Mouse (Mus musculus): Measurements from ENCODE around the gene Tle2. TPM values are rescaled to one million over a fixed set of nuclear protein-coding genes. Genes with fewer than 3 reads are reported as not detected.

Tle2 gene
- polyA plus RNA-seq, 1 experiment from 2014 or later: 27.7 TPM

DNA sequence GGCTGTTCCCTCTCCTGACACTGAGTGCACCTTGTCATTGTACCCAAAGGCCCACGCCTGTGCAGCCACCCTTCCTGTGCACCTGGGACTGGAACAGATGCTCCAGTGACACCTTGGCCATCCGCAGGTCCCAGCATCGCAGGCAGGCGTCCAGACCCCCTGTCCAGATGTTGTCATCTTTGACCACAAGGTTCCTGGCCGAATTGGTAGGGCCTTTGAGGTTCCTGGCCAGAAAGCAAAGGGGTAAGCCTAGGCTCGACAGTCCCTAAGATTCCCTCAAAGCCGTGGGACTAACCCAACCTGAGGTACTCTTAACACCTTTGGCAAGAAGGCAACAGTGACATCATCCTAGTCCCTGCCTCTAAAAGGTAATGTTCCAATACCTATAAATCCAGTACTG lies 18.3 kb downstream of the Tle2 start:
- Histone ChIP-seq H3K27me3 (peaks cover 87% of the 10 kb centered on the region), H3K4me3 (no peak overlapping the region), H3K9ac (no peak overlapping the region), H3K27ac (no peak overlapping the region), H3K36me3 (peaks cover 10% of the 10 kb centered on the region), H3K4me1 (replicated peaks) (peaks cover 28% of the 10 kb centered on the region), H3K4me2 (no peak overlapping the region), H3K9me3 (no peaks in the 10 kb centered on the region)
- 78% methylated on average over 7 of the region's 7 CpGs for WGBS
- no peak for ATAC-seq (ENCODE audit: low FRiP score)

DNA sequence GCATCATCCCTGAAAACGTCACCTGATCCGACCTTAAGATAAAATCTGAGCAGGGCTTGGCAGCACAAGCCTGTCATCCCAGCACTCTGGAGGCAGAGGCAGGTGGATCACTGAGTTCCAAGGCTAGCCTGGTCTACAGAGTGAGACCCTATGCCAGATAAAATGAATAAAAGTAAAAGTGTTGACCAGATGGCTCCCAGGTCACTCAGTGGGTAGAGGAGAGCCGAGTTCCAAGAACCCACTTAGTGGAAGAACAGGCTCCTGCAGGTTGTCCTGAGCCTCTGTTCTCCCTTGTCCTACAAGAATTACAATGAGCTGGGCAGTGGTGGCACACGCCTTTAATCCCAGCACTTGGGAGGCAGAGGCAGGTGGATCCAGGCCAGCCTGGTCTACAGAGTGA lies 18.9 kb downstream of the Tle2 start:
- 76% methylated on average over 4 of the region's 4 CpGs for WGBS
- no peak overlapping the region for H3K27ac ChIP-seq
- H3K27me3 ChIP-seq: peaks cover 87% of the 10 kb centered on the region
- H3K9me3 ChIP-seq: no peaks in the 10 kb centered on the region
- H3K4me3 ChIP-seq: no peak overlapping the region
- no peak overlapping the region for H3K4me2 ChIP-seq
- H3K36me3 ChIP-seq: peaks cover 5% of the 10 kb centered on the region
- ATAC-seq (ENCODE audit: low FRiP score): no peak
- peaks cover 34% of the 10 kb centered on the region for H3K4me1 ChIP-seq (replicated peaks)
- H3K9ac ChIP-seq: no peak overlapping the region

GRCm38 (mm10) chr10:81593935-81594334 lies 19.6 kb downstream of the Tle2 start:
- no peak overlapping the region for H3K27ac ChIP-seq
- no peaks in the 10 kb centered on the region for H3K9me3 ChIP-seq
- H3K27me3 ChIP-seq: peaks cover 86% of the 10 kb centered on the region
- no peak overlapping the region for H3K9ac ChIP-seq
- H3K4me2 ChIP-seq: no peak overlapping the region
- peaks cover 34% of the 10 kb centered on the region for H3K4me1 ChIP-seq (replicated peaks)
- no peak for ATAC-seq (ENCODE audit: low FRiP score)
- no peak overlapping the region for H3K4me3 ChIP-seq
- H3K36me3 ChIP-seq: no peaks in the 10 kb centered on the region; the same call in 1 of the 2 replicates
- 84% methylated on average over 18 of the region's 18 CpGs for WGBS

GRCm38 (mm10) chr10:81595599-81595998 lies 21.2 kb downstream of the Tle2 start:
- Histone ChIP-seq H3K9me3 (no peaks in the 10 kb centered on the region), H3K4me3 (no peak overlapping the region), H3K27me3 (peaks cover 86% of the 10 kb centered on the region), H3K4me2 (0 out of 2 replicates have a peak overlapping the region, but pooled peaks have one; percentile 40), H3K4me1 (replicated peaks) (peaks cover 36% of the 10 kb centered on the region), H3K27ac (no peak overlapping the region), H3K9ac (no peak overlapping the region), H3K36me3 (no peaks in the 10 kb centered on the region)
- 45% methylated on average over 5 of the region's 5 CpGs for WGBS
- no peak for ATAC-seq (ENCODE audit: low FRiP score)

DNA sequence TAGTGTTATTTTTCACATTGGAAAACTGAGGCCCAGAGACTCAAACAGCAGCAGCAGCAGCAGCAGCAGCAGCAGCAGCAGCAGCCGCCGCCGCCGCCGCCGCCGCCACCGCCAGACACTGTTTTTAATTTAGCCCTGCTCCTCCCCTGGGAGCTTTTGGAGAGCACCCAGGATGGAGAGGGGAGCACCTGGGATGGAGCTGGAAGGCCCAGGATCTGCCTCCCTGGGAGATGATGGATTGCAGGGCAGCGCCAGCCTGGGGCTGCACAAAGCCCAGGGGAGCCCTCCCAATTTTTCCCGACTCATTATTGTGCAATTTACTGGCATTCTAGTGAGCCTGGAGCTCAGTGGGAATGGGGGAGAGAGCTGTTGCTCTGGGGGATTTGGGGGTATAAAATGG lies 22.2 kb downstream of the Tle2 start:
- H3K9ac ChIP-seq: peak overlapping the region; percentile 49; the same call in 1 of the 2 replicates
- no peak; the same call in 1 of the 2 replicates for ATAC-seq (ENCODE audit: low FRiP score)
- 0 out of 2 replicates have a peak overlapping the region, but pooled peaks have one; percentile 7 for H3K4me3 ChIP-seq
- peak overlapping the region; percentile 73 for H3K27ac ChIP-seq
- H3K36me3 ChIP-seq: no peaks in the 10 kb centered on the region
- H3K4me2 ChIP-seq: peak overlapping the region; percentile 40
- 2% methylated on average over 10 of the region's 10 CpGs for WGBS
- H3K4me1 ChIP-seq (replicated peaks): peaks cover 45% of the 10 kb centered on the region
- H3K27me3 ChIP-seq: peaks cover 80% of the 10 kb centered on the region
- no peaks in the 10 kb centered on the region for H3K9me3 ChIP-seq

- WGBS: 1% methylated on average over 12 of the region's 12 CpGs
- peak; percentile 26 for ATAC-seq (ENCODE audit: low FRiP score)
- Histone ChIP-seq H3K27me3 (peaks cover 80% of the 10 kb centered on the region), H3K9me3 (no peaks in the 10 kb centered on the region), H3K9ac (peak overlapping the region; percentile 49; the same call in 1 of the 2 replicates), H3K4me3 (no peak overlapping the region), H3K4me1 (replicated peaks) (peaks cover 50% of the 10 kb centered on the region), H3K36me3 (no peaks in the 10 kb centered on the region), H3K4me2 (peak overlapping the region; percentile 40), H3K27ac (peak overlapping the region; percentile 73)
These were observed 23.0 kb downstream of the Tle2 start for GRCm38 (mm10) chr10:81597137-81597950.

DNA sequence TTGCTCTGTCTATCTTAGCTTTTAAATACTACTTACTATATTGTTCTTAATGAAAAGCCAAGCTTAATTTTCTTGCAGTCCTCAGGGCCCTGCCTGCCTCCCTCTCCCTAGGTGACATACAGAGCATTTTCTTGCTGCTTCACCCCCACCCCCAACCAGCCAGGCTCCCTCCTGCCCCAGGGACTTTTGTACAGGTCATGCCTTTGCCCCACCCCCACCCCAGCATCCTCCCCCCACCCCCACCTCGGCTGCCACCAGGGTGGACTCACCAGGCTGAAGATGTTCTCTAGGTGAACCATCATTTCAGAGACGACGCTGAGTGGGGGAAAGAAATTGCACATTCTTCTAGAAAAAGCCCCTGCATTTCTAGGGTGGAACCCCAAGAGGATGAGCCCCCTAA lies 24.0 kb downstream of the Tle2 start:
- H3K27me3 ChIP-seq: peaks cover 72% of the 10 kb centered on the region
- 37% methylated on average over 3 of the region's 3 CpGs for WGBS
- H3K4me2 ChIP-seq: no peak overlapping the region
- no peak overlapping the region for H3K9ac ChIP-seq
- peaks cover 57% of the 10 kb centered on the region for H3K4me1 ChIP-seq (replicated peaks)
- ATAC-seq (ENCODE audit: low FRiP score): no peak
- H3K9me3 ChIP-seq: no peaks in the 10 kb centered on the region
- H3K27ac ChIP-seq: no peak overlapping the region
- H3K4me3 ChIP-seq: no peak overlapping the region
- no peaks in the 10 kb centered on the region for H3K36me3 ChIP-seq

- H3K36me3 ChIP-seq: no peaks in the 10 kb centered on the region
- peaks cover 67% of the 10 kb centered on the region for H3K27me3 ChIP-seq
- no peaks in the 10 kb centered on the region for H3K9me3 ChIP-seq
- H3K4me2 ChIP-seq: no peak overlapping the region
- no peak for ATAC-seq (ENCODE audit: low FRiP score)
- H3K27ac ChIP-seq: no peak overlapping the region
- 59% methylated on average over 6 of the region's 6 CpGs for WGBS
- H3K4me1 ChIP-seq (replicated peaks): peaks cover 57% of the 10 kb centered on the region
- no peak overlapping the region for H3K4me3 ChIP-seq
- H3K9ac ChIP-seq: no peak overlapping the region
These were observed 24.5 kb downstream of the Tle2 start for GRCm38 (mm10) chr10:81598871-81599270.

DNA sequence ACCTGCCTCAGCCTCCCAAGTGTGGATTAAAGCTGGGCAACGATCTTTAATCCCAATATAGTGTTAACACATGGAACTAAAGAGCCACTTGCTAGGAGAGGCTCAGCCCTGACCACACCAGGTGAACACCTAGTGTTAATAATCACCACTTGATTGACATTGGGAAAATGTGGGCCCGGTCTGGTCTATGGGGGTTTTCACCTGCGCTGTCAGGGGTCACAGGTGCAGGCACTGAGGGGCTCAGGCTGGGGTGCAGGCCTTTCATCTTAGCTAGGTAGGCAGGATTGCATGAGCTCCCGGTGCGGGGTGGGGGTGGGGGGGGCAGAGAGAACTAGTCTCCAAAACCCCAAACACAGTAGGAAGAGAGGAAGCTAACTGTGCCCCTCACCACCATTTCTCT lies 25.3 kb downstream of the Tle2 start:
- no peak for ATAC-seq (ENCODE audit: low FRiP score)
- Histone ChIP-seq H3K4me3 (no peak overlapping the region), H3K9me3 (no peaks in the 10 kb centered on the region), H3K36me3 (no peaks in the 10 kb centered on the region), H3K27ac (no peak overlapping the region), H3K27me3 (peaks cover 63% of the 10 kb centered on the region), H3K9ac (no peak overlapping the region), H3K4me1 (replicated peaks) (peaks cover 57% of the 10 kb centered on the region), H3K4me2 (no peak overlapping the region)
- 77% methylated on average over 5 of the region's 5 CpGs for WGBS

DNA sequence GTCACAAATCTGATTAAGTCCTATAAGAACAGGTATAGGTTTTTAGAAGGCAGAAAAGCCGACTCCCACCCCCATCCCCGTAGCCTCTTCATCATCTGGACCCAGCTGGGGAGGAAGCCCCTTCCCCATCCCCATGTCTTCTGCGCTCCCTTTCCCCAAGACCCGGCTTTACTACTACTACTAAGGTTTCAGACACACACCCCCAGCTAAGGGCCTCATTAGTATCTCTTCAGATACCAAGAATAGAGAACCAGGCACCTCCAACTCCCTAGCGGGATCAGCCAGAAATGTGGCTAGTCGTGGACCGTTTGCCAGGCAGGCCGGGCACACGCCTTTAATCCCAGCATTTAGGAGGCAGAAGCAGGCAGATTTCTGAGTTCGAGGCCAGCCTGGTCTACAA lies 25.7 kb downstream of the Tle2 start:
- Histone ChIP-seq H3K9ac (no peak overlapping the region), H3K27ac (no peak overlapping the region), H3K36me3 (no peaks in the 10 kb centered on the region), H3K4me2 (no peak overlapping the region), H3K4me3 (no peak overlapping the region), H3K27me3 (peaks cover 58% of the 10 kb centered on the region), H3K9me3 (no peaks in the 10 kb centered on the region), H3K4me1 (replicated peaks) (peaks cover 58% of the 10 kb centered on the region)
- no peak for ATAC-seq (ENCODE audit: low FRiP score)
- 53% methylated on average over 10 of the region's 10 CpGs for WGBS

DNA sequence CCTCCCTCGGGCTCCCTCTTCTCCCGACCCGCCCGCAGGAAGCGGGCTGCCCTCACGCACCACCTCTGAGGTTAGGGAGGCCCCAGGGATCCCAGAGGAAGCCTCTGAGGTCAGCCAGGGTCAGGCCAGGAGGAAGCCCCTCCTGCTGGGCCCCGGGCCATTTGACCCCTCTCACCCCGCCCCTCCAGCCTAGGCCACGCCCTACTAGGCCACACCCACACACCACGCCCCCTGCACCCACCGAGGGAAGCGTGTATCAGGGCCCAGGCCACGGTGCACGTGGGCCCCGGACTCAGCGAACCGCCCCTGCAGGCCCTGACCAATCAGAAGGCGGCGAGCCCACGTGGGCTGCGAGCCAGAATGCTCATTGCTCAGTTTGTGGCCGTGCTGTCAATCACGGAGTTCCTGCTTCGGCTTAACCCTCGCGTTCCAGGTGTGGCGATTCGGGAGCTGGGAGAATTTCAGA lies 26.4 kb downstream of the Tle2 start, which contains the start of gene Tle6:
Tle6 (minus strand) TSS at position 336 of the 466 bp plus-strand sequence.
- Histone ChIP-seq H3K36me3 (no peaks in the 10 kb centered on the region), H3K9ac (0 out of 2 replicates have a peak within 1 kb of the TSS, but pooled peaks have one; percentile 19), H3K27me3 (peaks cover 51% of the 10 kb centered on the region), H3K27ac (no peak within 1 kb of the TSS), H3K9me3 (no peaks in the 10 kb centered on the region), H3K4me1 (replicated peaks) (peaks cover 57% of the 10 kb centered on the region), H3K4me2 (peak within 1 kb of the TSS; percentile 51), H3K4me3 (peak within 1 kb of the TSS; percentile 27)
- under 1% methylated on average over 27 of the region's 28 CpGs for WGBS
- ATAC-seq (ENCODE audit: low FRiP score): peak; percentile 73

GRCm38 (mm10) chr10:81601396-81601905 lies 27.1 kb downstream of the Tle2 start:
- Histone ChIP-seq H3K4me3 (peak overlapping the region; percentile 7; the same call in 1 of the 2 replicates), H3K9ac (0 out of 2 replicates have a peak overlapping the region, but pooled peaks have one; percentile 19)

More at GRCm38 (mm10) chr10:81601396-81601905, 27.1 kb downstream of the Tle2 start:
- Histone ChIP-seq H3K36me3 (no peaks in the 10 kb centered on the region), H3K4me1 (replicated peaks) (peaks cover 51% of the 10 kb centered on the region), H3K27me3 (peaks cover 46% of the 10 kb centered on the region), H3K27ac (no peak overlapping the region), H3K9me3 (no peaks in the 10 kb centered on the region), H3K4me2 (peak overlapping the region; percentile 51)
- 27% methylated on average over 7 of the region's 7 CpGs for WGBS
- no peak for ATAC-seq (ENCODE audit: low FRiP score)

All from hindbrain, embryonic 13.5 days (tissue).